Mouse (Mus musculus): ENCODE measurements at regions not wholly inside any gene's neighbourhood (a gene's known extent, or its start where the extent isn't known, plus 50 kb on each side); places are given as distances from the start of the nearest gene placed in this dataset.

- no peak for TF ChIP-seq CTCF (IDR thresholded peaks at IDR 0.05; ENCODE audit: low read depth, low read length)
- no peak for TF ChIP-seq POLR2A (IDR thresholded peaks at IDR 0.05; ENCODE audit: insufficient read depth, low read length)
- TF ChIP-seq EP300 (IDR thresholded peaks at IDR 0.05; ENCODE audit: insufficient read depth, low read depth, low read length) = no peak
- H3K4me3 ChIP-seq (ENCODE audit: low read depth, low read length) = no peak overlapping the region
Observed at GRCm38 (mm10) chr17:72688800-72689199, 84.4 kb upstream of the Alk start.

GRCm38 (mm10) chr17:72674658-72675057 lies 70.2 kb upstream of the Alk start:
- no peaks in the 10 kb centered on the region for H3K36me3 ChIP-seq (ENCODE audit: control insufficient read depth, insufficient read depth, low read length, poor library complexity, severe bottlenecking)
- H3K9me3 ChIP-seq (replicated peaks; ENCODE audit: control insufficient read depth, insufficient read depth, low read length, poor library complexity, severe bottlenecking) = no peaks in the 10 kb centered on the region
- H3K27ac ChIP-seq (ENCODE audit: insufficient read depth, low read length) = no peak overlapping the region
- no peak overlapping the region for H3K4me3 ChIP-seq (ENCODE audit: low read depth, low read length)
- no peaks in the 10 kb centered on the region for H3K27me3 ChIP-seq (ENCODE audit: control insufficient read depth, insufficient read depth, low read length, poor library complexity, severe bottlenecking)
- H3K9ac ChIP-seq (ENCODE audit: low read depth, poor library complexity, severe bottlenecking) = no peak overlapping the region
- no peaks in the 10 kb centered on the region for H3K4me1 ChIP-seq (ENCODE audit: control insufficient read depth, insufficient read depth, low read length)
- no peak for TF ChIP-seq EP300 (IDR thresholded peaks at IDR 0.05; ENCODE audit: insufficient read depth, low read depth, low read length)
- TF ChIP-seq CTCF (IDR thresholded peaks at IDR 0.05; ENCODE audit: low read depth, low read length) = no peak
- no peak for TF ChIP-seq POLR2A (IDR thresholded peaks at IDR 0.05; ENCODE audit: insufficient read depth, low read length)

More at GRCm38 (mm10) chr17:72688800-72689199, 84.4 kb upstream of the Alk start:
- Histone ChIP-seq H3K9ac (ENCODE audit: low read depth, poor library complexity, severe bottlenecking) (no peak overlapping the region), H3K4me1 (ENCODE audit: control insufficient read depth, insufficient read depth, low read length) (no peaks in the 10 kb centered on the region), H3K27ac (ENCODE audit: insufficient read depth, low read length) (no peak overlapping the region), H3K27me3 (ENCODE audit: control insufficient read depth, insufficient read depth, low read length, poor library complexity, severe bottlenecking) (no peaks in the 10 kb centered on the region), H3K36me3 (ENCODE audit: control insufficient read depth, insufficient read depth, low read length, poor library complexity, severe bottlenecking) (no peaks in the 10 kb centered on the region), H3K9me3 (replicated peaks; ENCODE audit: control insufficient read depth, insufficient read depth, low read length, poor library complexity, severe bottlenecking) (no peaks in the 10 kb centered on the region)

- Histone ChIP-seq H3K27me3 (ENCODE audit: control insufficient read depth, insufficient read depth, low read length, poor library complexity, severe bottlenecking) (no peaks in the 10 kb centered on the region), H3K4me1 (ENCODE audit: control insufficient read depth, insufficient read depth, low read length) (no peaks in the 10 kb centered on the region), H3K9ac (ENCODE audit: low read depth, poor library complexity, severe bottlenecking) (no peak overlapping the region), H3K9me3 (replicated peaks; ENCODE audit: control insufficient read depth, insufficient read depth, low read length, poor library complexity, severe bottlenecking) (no peaks in the 10 kb centered on the region), H3K27ac (ENCODE audit: insufficient read depth, low read length) (no peak overlapping the region), H3K4me3 (ENCODE audit: low read depth, low read length) (no peak overlapping the region), H3K36me3 (ENCODE audit: control insufficient read depth, insufficient read depth, low read length, poor library complexity, severe bottlenecking) (no peaks in the 10 kb centered on the region)
- TF ChIP-seq EP300 (IDR thresholded peaks at IDR 0.05; ENCODE audit: insufficient read depth, low read depth, low read length) (no peak), CTCF (IDR thresholded peaks at IDR 0.05; ENCODE audit: low read depth, low read length) (no peak), POLR2A (IDR thresholded peaks at IDR 0.05; ENCODE audit: insufficient read depth, low read length) (no peak)
Observed at GRCm38 (mm10) chr17:72672010-72672409, 67.6 kb upstream of the Alk start.

GRCm38 (mm10) chr17:72666961-72667360 lies 62.5 kb upstream of the Alk start:
- H3K27me3 ChIP-seq (ENCODE audit: control insufficient read depth, insufficient read depth, low read length, poor library complexity, severe bottlenecking) = no peaks in the 10 kb centered on the region
- H3K4me1 ChIP-seq (ENCODE audit: control insufficient read depth, insufficient read depth, low read length) = no peaks in the 10 kb centered on the region
- no peak overlapping the region for H3K4me3 ChIP-seq (ENCODE audit: low read depth, low read length)
- no peaks in the 10 kb centered on the region for H3K36me3 ChIP-seq (ENCODE audit: control insufficient read depth, insufficient read depth, low read length, poor library complexity, severe bottlenecking)
- no peaks in the 10 kb centered on the region for H3K9me3 ChIP-seq (replicated peaks; ENCODE audit: control insufficient read depth, insufficient read depth, low read length, poor library complexity, severe bottlenecking)
- no peak overlapping the region for H3K27ac ChIP-seq (ENCODE audit: insufficient read depth, low read length)
- no peak overlapping the region for H3K9ac ChIP-seq (ENCODE audit: low read depth, poor library complexity, severe bottlenecking)
- TF ChIP-seq EP300 (IDR thresholded peaks at IDR 0.05; ENCODE audit: insufficient read depth, low read depth, low read length) = no peak
- TF ChIP-seq CTCF (IDR thresholded peaks at IDR 0.05; ENCODE audit: low read depth, low read length) = no peak
- TF ChIP-seq POLR2A (IDR thresholded peaks at IDR 0.05; ENCODE audit: insufficient read depth, low read length) = no peak

GRCm38 (mm10) chr17:72661678-72662077 lies 57.3 kb upstream of the Alk start:
- TF ChIP-seq CTCF (IDR thresholded peaks at IDR 0.05; ENCODE audit: low read depth, low read length) = no peak
- no peak for TF ChIP-seq EP300 (IDR thresholded peaks at IDR 0.05; ENCODE audit: insufficient read depth, low read depth, low read length)
- no peak for TF ChIP-seq POLR2A (IDR thresholded peaks at IDR 0.05; ENCODE audit: insufficient read depth, low read length)
- Histone ChIP-seq H3K9me3 (replicated peaks; ENCODE audit: control insufficient read depth, insufficient read depth, low read length, poor library complexity, severe bottlenecking) (no peaks in the 10 kb centered on the region), H3K27me3 (ENCODE audit: control insufficient read depth, insufficient read depth, low read length, poor library complexity, severe bottlenecking) (no peaks in the 10 kb centered on the region), H3K9ac (ENCODE audit: low read depth, poor library complexity, severe bottlenecking) (no peak overlapping the region), H3K4me3 (ENCODE audit: low read depth, low read length) (no peak overlapping the region), H3K4me1 (ENCODE audit: control insufficient read depth, insufficient read depth, low read length) (no peaks in the 10 kb centered on the region), H3K27ac (ENCODE audit: insufficient read depth, low read length) (no peak overlapping the region), H3K36me3 (ENCODE audit: control insufficient read depth, insufficient read depth, low read length, poor library complexity, severe bottlenecking) (no peaks in the 10 kb centered on the region)

GRCm38 (mm10) chr17:72658744-72659143 lies 54.3 kb upstream of the Alk start:
- no peak overlapping the region for H3K27ac ChIP-seq (ENCODE audit: insufficient read depth, low read length)
- no peaks in the 10 kb centered on the region for H3K9me3 ChIP-seq (replicated peaks; ENCODE audit: control insufficient read depth, insufficient read depth, low read length, poor library complexity, severe bottlenecking)
- H3K27me3 ChIP-seq (ENCODE audit: control insufficient read depth, insufficient read depth, low read length, poor library complexity, severe bottlenecking) = no peaks in the 10 kb centered on the region
- H3K9ac ChIP-seq (ENCODE audit: low read depth, poor library complexity, severe bottlenecking) = no peak overlapping the region
- no peak for TF ChIP-seq EP300 (IDR thresholded peaks at IDR 0.05; ENCODE audit: insufficient read depth, low read depth, low read length)
- TF ChIP-seq POLR2A (IDR thresholded peaks at IDR 0.05; ENCODE audit: insufficient read depth, low read length) = no peak
- TF ChIP-seq CTCF (IDR thresholded peaks at IDR 0.05; ENCODE audit: low read depth, low read length) = no peak
- H3K4me3 ChIP-seq (ENCODE audit: low read depth, low read length) = no peak overlapping the region
- no peaks in the 10 kb centered on the region for H3K36me3 ChIP-seq (ENCODE audit: control insufficient read depth, insufficient read depth, low read length, poor library complexity, severe bottlenecking)
- H3K4me1 ChIP-seq (ENCODE audit: control insufficient read depth, insufficient read depth, low read length) = no peaks in the 10 kb centered on the region

Data from ES-Bruce4 (cell line).